Mouse (Mus musculus): Measurements from ENCODE around the gene Hexim1. TPM values are rescaled to one million over a fixed set of nuclear protein-coding genes. Genes with fewer than 3 reads are reported as not detected.

Hexim1 gene
- total and polyA plus RNA-seq, 2 experiments from 2014 or later: 4.5 to 19.1 TPM

- Histone ChIP-seq H3K9me3 (ENCODE audit: low read length) (no peaks in the 10 kb centered on the region), H3K9ac (replicated peaks; ENCODE audit: low read length, poor library complexity, severe bottlenecking) (no peak overlapping the region), H3K4me1 (ENCODE audit: insufficient read depth, low read length) (no peaks in the 10 kb centered on the region), H3K36me3 (ENCODE audit: insufficient read depth, low read length) (no peaks in the 10 kb centered on the region), H3K4me3 (ENCODE audit: low read depth, low read length) (no peak overlapping the region), H3K4me2 (ENCODE audit: low read depth, low read length, poor library complexity, severe bottlenecking) (no peak overlapping the region), H3K27ac (ENCODE audit: low read depth, low read length) (no peak overlapping the region), H3K27me3 (ENCODE audit: insufficient read depth, low read length) (peaks cover 19% of the 10 kb centered on the region)
- ATAC-seq (ENCODE audit: low FRiP score) (no peak), DNase-seq (ENCODE audit: low spot score) (no peak)
- no peak for TF ChIP-seq CTCF (IDR thresholded peaks at IDR 0.05)
- WGBS: 72% methylated on average over 8 of the region's 8 CpGs
Observed at GRCm38 (mm10) chr11:103100361-103100760, 15.7 kb upstream of the Hexim1 start.

DNA sequence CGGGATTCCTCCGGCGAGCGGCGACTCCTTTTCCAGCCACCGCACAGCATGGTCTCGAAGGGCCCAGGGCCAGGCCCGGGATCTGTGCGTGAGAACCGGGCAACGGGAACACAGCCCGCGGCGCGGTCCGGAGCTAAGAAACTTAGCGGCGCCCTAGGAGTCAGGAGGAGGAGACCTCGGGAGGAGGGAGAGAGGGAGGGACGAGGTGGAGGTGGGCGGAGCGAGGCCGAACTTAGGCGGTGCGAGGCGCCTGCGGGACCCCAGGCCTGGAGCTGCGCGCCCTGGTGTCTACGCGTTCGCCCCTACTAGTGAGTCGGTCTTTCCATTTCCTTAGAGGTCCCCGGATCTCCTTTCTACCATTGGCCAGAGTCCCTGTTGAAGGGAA is 14.6 kb upstream of the Hexim1 start, which contains the start of the genes Plcd3 and Acbd4:
Plcd3 (minus strand) TSS at position 178 of the 385 bp plus-strand sequence.
Acbd4 (plus strand) TSS at position 202 of the 385 bp plus-strand sequence.
- no peak for TF ChIP-seq CTCF (IDR thresholded peaks at IDR 0.05)
- peak within 1 kb of the TSS; percentile 45 for H3K4me3 ChIP-seq (ENCODE audit: low read depth, low read length)
- peaks cover 19% of the 10 kb centered on the region for H3K27me3 ChIP-seq (ENCODE audit: insufficient read depth, low read length)
- DNase-seq (ENCODE audit: low spot score) (peak; percentile 51), ATAC-seq (ENCODE audit: low FRiP score) (no peak)
- under 1% methylated on average over 34 of the region's 34 CpGs for WGBS
- no peak within 1 kb of the TSS for H3K27ac ChIP-seq (ENCODE audit: low read depth, low read length)
- H3K9me3 ChIP-seq (ENCODE audit: low read length): no peaks in the 10 kb centered on the region
- no peaks in the 10 kb centered on the region for H3K36me3 ChIP-seq (ENCODE audit: insufficient read depth, low read length)
- H3K4me1 ChIP-seq (ENCODE audit: insufficient read depth, low read length): no peaks in the 10 kb centered on the region
- H3K4me2 ChIP-seq (ENCODE audit: low read depth, low read length, poor library complexity, severe bottlenecking): peak within 1 kb of the TSS; percentile 82
- H3K9ac ChIP-seq (replicated peaks; ENCODE audit: low read length, poor library complexity, severe bottlenecking): peak within 1 kb of the TSS; percentile 59

DNA sequence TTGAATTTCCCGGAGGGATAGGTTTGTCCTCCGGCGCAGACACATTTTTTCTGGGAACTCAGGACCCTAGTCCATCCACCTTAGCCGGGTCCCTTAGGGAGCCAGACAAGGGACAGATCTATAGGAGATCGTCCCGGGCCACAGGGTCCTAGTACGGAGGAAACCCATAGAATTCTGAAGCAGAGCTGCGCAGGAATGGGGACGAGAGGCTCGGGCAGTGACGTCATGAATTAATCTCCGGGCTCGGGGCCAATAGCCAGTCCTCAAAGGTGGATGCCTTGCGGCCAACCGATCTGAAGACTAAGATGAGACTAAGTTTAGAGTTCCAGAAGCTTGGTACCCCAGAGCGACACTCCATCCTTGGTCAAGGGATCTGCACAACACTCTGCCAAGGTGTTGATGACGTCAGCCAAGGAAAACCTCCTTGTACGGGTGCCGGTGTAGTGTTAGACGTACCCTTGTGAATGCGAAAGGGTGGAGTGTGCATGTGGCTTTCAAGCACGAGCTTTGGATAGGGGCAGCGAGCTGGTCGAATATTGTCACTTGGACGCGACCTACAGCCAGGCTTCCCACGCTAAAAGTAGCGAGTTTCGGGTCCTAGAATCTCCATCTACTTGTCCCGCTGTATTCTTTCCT is 14.0 kb upstream of the Hexim1 start:
- Histone ChIP-seq H3K27me3 (ENCODE audit: insufficient read depth, low read length) (peaks cover 19% of the 10 kb centered on the region), H3K4me2 (ENCODE audit: low read depth, low read length, poor library complexity, severe bottlenecking) (peak overlapping the region; percentile 82), H3K9me3 (ENCODE audit: low read length) (no peaks in the 10 kb centered on the region), H3K4me1 (ENCODE audit: insufficient read depth, low read length) (no peaks in the 10 kb centered on the region), H3K9ac (replicated peaks; ENCODE audit: low read length, poor library complexity, severe bottlenecking) (peak overlapping the region; percentile 59), H3K36me3 (ENCODE audit: insufficient read depth, low read length) (no peaks in the 10 kb centered on the region), H3K27ac (ENCODE audit: low read depth, low read length) (no peak overlapping the region), H3K4me3 (ENCODE audit: low read depth, low read length) (peak overlapping the region; percentile 45)
- ATAC-seq (ENCODE audit: low FRiP score) (peak; percentile 50; the same call in 1 of the 2 replicates), DNase-seq (ENCODE audit: low spot score) (peak; percentile 66)
- WGBS: 2% methylated on average over 30 of the region's 30 CpGs
- no peak for TF ChIP-seq CTCF (IDR thresholded peaks at IDR 0.05)

DNA sequence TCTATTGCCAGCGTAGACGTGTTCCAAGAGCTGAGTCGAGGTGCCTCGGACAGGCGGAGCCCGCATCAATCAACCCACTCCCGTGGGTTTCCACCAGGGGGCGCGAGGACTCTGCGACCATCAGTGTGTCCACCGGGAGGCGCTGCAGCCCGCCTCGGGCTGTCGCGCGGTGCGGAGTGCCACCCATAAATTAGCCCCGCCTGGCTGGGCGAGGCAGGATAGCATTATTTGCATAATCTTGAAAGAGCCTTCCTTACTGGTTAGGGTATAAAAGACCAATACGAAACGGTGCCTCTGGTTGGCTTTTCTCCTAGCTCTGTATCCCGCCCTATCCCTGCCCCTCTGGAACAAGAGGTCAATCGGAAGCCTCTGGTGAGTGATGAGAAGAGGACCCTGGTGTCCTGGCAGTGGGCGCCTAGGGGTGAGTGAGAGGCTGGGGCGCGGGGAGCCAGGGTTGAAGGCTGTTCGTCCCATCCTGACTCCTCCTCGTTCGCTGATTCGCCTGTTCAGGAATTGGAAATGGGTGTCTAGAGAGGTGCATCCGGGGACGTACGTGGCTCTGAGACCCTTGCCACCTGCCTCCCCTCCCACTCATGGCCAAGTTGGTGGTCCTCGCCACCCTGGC is 13.2 kb upstream of the Hexim1 start:
- H3K27ac ChIP-seq (ENCODE audit: low read depth, low read length): no peak overlapping the region
- peak; percentile 96 for DNase-seq (ENCODE audit: low spot score)
- peak; percentile 100 for TF ChIP-seq CTCF (IDR thresholded peaks at IDR 0.05)
- ATAC-seq (ENCODE audit: low FRiP score): peak; percentile 91
- H3K4me3 ChIP-seq (ENCODE audit: low read depth, low read length): peak overlapping the region; percentile 45
- peak overlapping the region; percentile 82 for H3K4me2 ChIP-seq (ENCODE audit: low read depth, low read length, poor library complexity, severe bottlenecking)
- H3K4me1 ChIP-seq (ENCODE audit: insufficient read depth, low read length): no peaks in the 10 kb centered on the region
- H3K9me3 ChIP-seq (ENCODE audit: low read length): no peaks in the 10 kb centered on the region
- WGBS: 3% methylated on average over 34 of the region's 35 CpGs
- H3K36me3 ChIP-seq (ENCODE audit: insufficient read depth, low read length): no peaks in the 10 kb centered on the region
- peak overlapping the region; percentile 59 for H3K9ac ChIP-seq (replicated peaks; ENCODE audit: low read length, poor library complexity, severe bottlenecking)
- peaks cover 15% of the 10 kb centered on the region for H3K27me3 ChIP-seq (ENCODE audit: insufficient read depth, low read length)

- Histone ChIP-seq H3K27ac (ENCODE audit: low read depth, low read length) (no peak overlapping the region), H3K4me3 (ENCODE audit: low read depth, low read length) (peak overlapping the region; percentile 45; the same call in 1 of the 2 replicates), H3K4me2 (ENCODE audit: low read depth, low read length, poor library complexity, severe bottlenecking) (peak overlapping the region; percentile 82), H3K27me3 (ENCODE audit: insufficient read depth, low read length) (peaks cover 15% of the 10 kb centered on the region), H3K36me3 (ENCODE audit: insufficient read depth, low read length) (no peaks in the 10 kb centered on the region), H3K9me3 (ENCODE audit: low read length) (no peaks in the 10 kb centered on the region), H3K4me1 (ENCODE audit: insufficient read depth, low read length) (no peaks in the 10 kb centered on the region), H3K9ac (replicated peaks; ENCODE audit: low read length, poor library complexity, severe bottlenecking) (no peak overlapping the region)
- ATAC-seq (ENCODE audit: low FRiP score) (no peak), DNase-seq (ENCODE audit: low spot score) (no peak)
- 59% methylated on average over 8 of the region's 8 CpGs for WGBS
- no peak for TF ChIP-seq CTCF (IDR thresholded peaks at IDR 0.05)
Observed at GRCm38 (mm10) chr11:103103621-103104020, 12.4 kb upstream of the Hexim1 start.

DNA sequence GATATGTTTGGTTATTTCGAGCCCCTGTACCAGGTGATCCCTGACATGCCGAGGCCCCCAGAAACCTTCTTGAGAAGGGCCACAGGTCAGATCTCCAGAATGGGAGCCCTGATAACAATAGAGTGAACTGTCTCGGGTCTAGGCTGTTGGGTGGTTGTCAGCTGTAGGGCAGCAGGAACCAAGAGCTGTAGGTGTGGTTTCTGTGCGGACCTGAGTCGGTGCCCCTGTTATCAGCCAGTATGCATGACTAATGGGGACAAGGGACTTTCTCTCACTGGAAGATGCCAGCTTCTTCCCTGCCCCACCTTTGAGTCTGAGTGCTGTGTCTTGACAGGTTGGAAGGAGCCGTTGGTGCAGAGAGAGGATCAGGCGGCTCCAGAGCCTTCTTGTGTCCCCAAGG is 11.6 kb upstream of the Hexim1 start:
- Histone ChIP-seq H3K27me3 (ENCODE audit: insufficient read depth, low read length) (peaks cover 15% of the 10 kb centered on the region), H3K4me3 (ENCODE audit: low read depth, low read length) (no peak overlapping the region), H3K4me2 (ENCODE audit: low read depth, low read length, poor library complexity, severe bottlenecking) (no peak overlapping the region), H3K9me3 (ENCODE audit: low read length) (no peaks in the 10 kb centered on the region), H3K4me1 (ENCODE audit: insufficient read depth, low read length) (no peaks in the 10 kb centered on the region), H3K9ac (replicated peaks; ENCODE audit: low read length, poor library complexity, severe bottlenecking) (no peak overlapping the region), H3K36me3 (ENCODE audit: insufficient read depth, low read length) (no peaks in the 10 kb centered on the region), H3K27ac (ENCODE audit: low read depth, low read length) (no peak overlapping the region)
- 81% methylated on average over 7 of the region's 7 CpGs for WGBS
- DNase-seq (ENCODE audit: low spot score): no peak
- ATAC-seq (ENCODE audit: low FRiP score): no peak
- TF ChIP-seq CTCF (IDR thresholded peaks at IDR 0.05): no peak

Data from midbrain, postnatal 0 days (tissue).